Mouse (Mus musculus): ENCODE data around the gene Atp7b. TPM values are rescaled to one million over a fixed set of nuclear protein-coding genes. Genes with fewer than 3 reads are reported as not detected.

Gene Atp7b
- polyA plus RNA-seq, 1 experiment from 2014 or later = 0.96 TPM

DNA sequence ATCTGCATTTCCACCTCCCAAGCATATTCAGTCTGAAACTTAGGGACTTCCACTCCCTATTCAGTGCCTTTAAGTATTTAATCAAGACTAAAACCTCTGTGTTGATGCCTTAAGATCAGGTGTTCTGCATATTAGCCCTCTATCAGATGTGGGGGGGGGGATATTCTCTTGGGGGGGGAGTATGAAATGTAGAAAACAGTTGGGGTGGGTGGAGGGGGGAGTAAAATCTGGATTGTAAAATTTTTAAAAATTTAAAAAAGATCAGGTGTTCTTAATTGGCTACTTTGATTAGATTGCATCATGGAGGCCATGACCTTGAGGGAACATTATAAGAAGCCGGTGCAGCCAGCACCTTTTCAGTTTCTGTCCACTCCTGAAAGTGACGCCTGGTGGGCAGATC lies 101.7 kb downstream of the Atp7b start, which contains the start of gene Fam90a1a:
Fam90a1a (plus strand) TSS at position 301 of the 400 bp plus-strand sequence.
- no peak within 1 kb of the TSS for H3K9ac ChIP-seq
- H3K36me3 ChIP-seq = no peaks in the 10 kb centered on the region
- 84% methylated on average over 2 of the region's 2 CpGs for WGBS
- H3K4me1 ChIP-seq = no peaks in the 10 kb centered on the region
- no peaks in the 10 kb centered on the region for H3K27me3 ChIP-seq
- H3K4me2 ChIP-seq = no peak within 1 kb of the TSS
- no peaks in the 10 kb centered on the region for H3K9me3 ChIP-seq (replicated peaks)
- H3K27ac ChIP-seq = no peak within 1 kb of the TSS
- no peak within 1 kb of the TSS for H3K4me3 ChIP-seq (replicated peaks)
- no peak for ATAC-seq (replicated peaks; ENCODE audit: low FRiP score)

DNA sequence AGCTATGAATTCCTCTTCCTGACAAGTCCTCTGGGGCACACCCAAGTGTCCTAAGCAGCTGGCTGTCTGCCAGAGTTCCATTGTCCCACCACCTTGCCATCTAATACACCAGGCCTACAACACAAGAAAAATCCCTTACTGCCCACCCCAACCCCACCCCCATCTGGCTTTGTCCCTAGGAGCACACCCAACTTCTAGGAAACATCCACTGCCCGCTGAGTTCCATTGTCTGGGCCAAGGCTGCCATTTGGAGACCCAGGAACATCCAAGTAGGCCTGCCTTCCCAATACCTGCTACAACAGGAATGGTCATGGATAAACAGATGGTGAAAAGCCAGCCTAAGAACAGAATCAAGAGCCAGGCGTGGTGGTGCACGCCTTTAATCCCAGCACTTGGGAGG lies 103.8 kb downstream of the Atp7b start:
- Histone ChIP-seq H3K4me2 (no peak overlapping the region), H3K36me3 (no peaks in the 10 kb centered on the region), H3K4me3 (replicated peaks) (no peak overlapping the region), H3K27me3 (no peaks in the 10 kb centered on the region), H3K4me1 (no peaks in the 10 kb centered on the region), H3K9ac (no peak overlapping the region), H3K27ac (no peak overlapping the region), H3K9me3 (replicated peaks) (no peaks in the 10 kb centered on the region)
- 84% methylated on average over 3 of the region's 3 CpGs for WGBS
- no peak for ATAC-seq (replicated peaks; ENCODE audit: low FRiP score)

DNA sequence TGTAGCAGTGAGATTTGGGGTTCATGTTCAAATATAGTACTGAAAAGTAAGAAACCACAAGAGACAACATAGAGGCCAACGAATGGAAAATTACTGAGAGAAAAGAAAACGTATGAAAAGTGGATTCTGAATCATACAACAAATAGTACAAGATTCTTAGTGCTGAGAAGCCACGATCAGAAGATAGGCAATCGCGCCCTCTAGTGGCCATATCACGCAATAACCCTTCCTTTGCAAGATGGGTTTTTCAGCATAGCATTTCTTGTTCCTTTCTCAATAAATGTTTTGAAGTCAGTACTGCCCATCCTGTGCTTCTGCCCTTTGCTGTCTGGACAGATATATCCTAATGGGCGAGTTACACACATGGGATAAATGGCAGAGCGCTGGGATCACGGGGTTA lies 104.8 kb downstream of the Atp7b start:
- Histone ChIP-seq H3K4me1 (no peaks in the 10 kb centered on the region), H3K9me3 (replicated peaks) (no peaks in the 10 kb centered on the region), H3K4me2 (no peak overlapping the region), H3K9ac (no peak overlapping the region), H3K4me3 (replicated peaks) (no peak overlapping the region), H3K27me3 (no peaks in the 10 kb centered on the region), H3K27ac (no peak overlapping the region), H3K36me3 (no peaks in the 10 kb centered on the region)
- ATAC-seq (replicated peaks; ENCODE audit: low FRiP score) = no peak
- 10% methylated on average over 9 of the region's 9 CpGs for WGBS

DNA sequence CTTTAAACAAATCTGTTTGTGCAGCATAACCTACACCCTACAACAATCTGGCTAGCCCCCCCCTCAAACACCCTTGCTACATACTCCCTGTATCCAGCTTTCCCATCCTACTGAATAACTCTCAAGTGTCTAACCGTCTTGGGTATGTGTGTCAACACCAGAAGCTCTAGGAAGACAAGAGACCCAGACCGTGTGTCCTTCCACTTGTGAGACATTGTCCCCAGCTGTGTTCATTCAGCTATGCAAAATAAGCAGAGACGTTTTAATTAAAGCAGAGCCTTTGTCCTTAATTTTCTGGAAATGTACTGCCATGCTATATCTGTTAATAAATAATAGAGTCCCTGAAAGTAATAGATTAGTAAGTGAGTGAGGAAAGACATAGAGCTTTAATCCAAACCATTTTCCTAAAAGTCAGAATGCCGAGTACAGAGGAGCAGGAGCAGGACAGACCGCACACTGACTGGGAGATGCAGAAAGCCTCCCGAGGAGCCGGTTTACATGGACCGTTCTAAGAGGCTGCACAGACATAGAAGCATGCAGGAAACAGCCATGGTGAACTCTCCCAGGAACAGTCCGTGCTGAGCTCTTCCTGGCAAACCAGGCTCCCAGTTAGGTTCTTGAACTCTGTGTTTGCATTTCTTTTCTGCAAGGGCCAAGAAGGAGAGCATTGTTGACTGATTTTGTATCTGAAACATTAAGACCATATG lies 112.6 kb downstream of the Atp7b start:
- no peak overlapping the region for H3K27ac ChIP-seq
- 58% methylated on average over 9 of the region's 9 CpGs for WGBS
- no peaks in the 10 kb centered on the region for H3K36me3 ChIP-seq
- H3K27me3 ChIP-seq = no peaks in the 10 kb centered on the region
- H3K4me2 ChIP-seq = 0 out of 2 replicates have a peak overlapping the region, but pooled peaks have one; percentile 12
- no peak overlapping the region for H3K9ac ChIP-seq
- no peaks in the 10 kb centered on the region for H3K9me3 ChIP-seq (replicated peaks)
- H3K4me3 ChIP-seq (replicated peaks) = no peak overlapping the region
- no peak for ATAC-seq (replicated peaks; ENCODE audit: low FRiP score)
- 0 out of 2 replicates have a peak, but pooled peaks cover 2% of the 10 kb centered on the region for H3K4me1 ChIP-seq

DNA sequence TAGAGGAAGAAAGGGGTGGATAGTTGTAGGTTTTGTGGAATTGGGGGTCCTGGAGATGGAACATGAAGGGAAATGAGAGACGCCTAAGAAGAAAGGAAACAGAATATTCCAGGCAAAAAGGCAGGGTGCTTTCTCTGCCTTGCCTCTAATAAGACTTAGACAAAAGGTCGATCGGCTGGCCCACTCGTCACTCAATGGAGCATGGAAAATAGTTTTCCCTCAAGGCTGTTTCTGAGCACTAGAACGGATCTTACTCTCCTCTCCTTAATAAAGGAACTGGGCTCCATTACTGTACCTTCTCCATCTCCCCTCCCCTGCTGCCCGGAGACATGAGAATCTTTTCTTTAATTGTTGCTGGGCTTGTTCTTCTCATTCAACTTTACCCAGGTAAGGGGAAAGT lies 113.6 kb downstream of the Atp7b start, which contains the start of gene Defb13:
Defb13 (plus strand) TSS at position 301 of the 400 bp plus-strand sequence.
- Histone ChIP-seq H3K27me3 (no peaks in the 10 kb centered on the region), H3K9me3 (replicated peaks) (no peaks in the 10 kb centered on the region), H3K4me2 (0 out of 2 replicates have a peak within 1 kb of the TSS, but pooled peaks have one; percentile 12), H3K9ac (no peak within 1 kb of the TSS), H3K36me3 (no peaks in the 10 kb centered on the region), H3K4me3 (replicated peaks) (no peak within 1 kb of the TSS), H3K27ac (no peak within 1 kb of the TSS), H3K4me1 (0 out of 2 replicates have a peak, but pooled peaks cover 2% of the 10 kb centered on the region)
- no peak for ATAC-seq (replicated peaks; ENCODE audit: low FRiP score)
- 78% methylated on average over 6 of the region's 6 CpGs for WGBS

Other genes starting within 250 kb of the Atp7b start
- not detected in 2 replicates for gene Defb50, start 236.8 kb downstream of the Atp7b start, polyA plus RNA-seq (2015; fragmentation: Nextera tagmentation; extraction: Ambion mirVana)
- not detected in 2 replicates for gene Defb2, start 220.4 kb downstream of the Atp7b start, polyA plus RNA-seq (2015; fragmentation: Nextera tagmentation; extraction: Ambion mirVana)
- gene Defb10, start 201.4 kb downstream of the Atp7b start, polyA plus RNA-seq (2015; fragmentation: Nextera tagmentation; extraction: Ambion mirVana) = not detected in 2 replicates
- gene Defb9, start 174.9 kb downstream of the Atp7b start, polyA plus RNA-seq (2015; fragmentation: Nextera tagmentation; extraction: Ambion mirVana) = not detected in 2 replicates
- gene Defb11, start 153.9 kb downstream of the Atp7b start, polyA plus RNA-seq (2015; fragmentation: Nextera tagmentation; extraction: Ambion mirVana) = 0.65 TPM in 1 of 2 replicates, not detected in the other
- gene Defb15, start 127.6 kb downstream of the Atp7b start, polyA plus RNA-seq (2015; fragmentation: Nextera tagmentation; extraction: Ambion mirVana) = not detected in 2 replicates
- gene Defb35, start 122.0 kb downstream of the Atp7b start, polyA plus RNA-seq (2015; fragmentation: Nextera tagmentation; extraction: Ambion mirVana) = not detected in 2 replicates
- gene Defb13, start 113.5 kb downstream of the Atp7b start, polyA plus RNA-seq (2015; fragmentation: Nextera tagmentation; extraction: Ambion mirVana) = not detected in 2 replicates
- gene Fam90a1a, start 101.6 kb downstream of the Atp7b start, polyA plus RNA-seq (2015; fragmentation: Nextera tagmentation; extraction: Ambion mirVana) = not detected in 2 replicates
- gene Ccdc70, start 90.5 kb downstream of the Atp7b start, polyA plus RNA-seq (2015; fragmentation: Nextera tagmentation; extraction: Ambion mirVana) = not detected in 2 replicates
- 33.2 and 36.2 TPM in 2 replicates for gene Alg11, start 416 bp upstream of the Atp7b start, polyA plus RNA-seq (2015; fragmentation: Nextera tagmentation; extraction: Ambion mirVana)
- 0.28 and 0.38 TPM in 2 replicates for gene Nek5, start 64.7 kb upstream of the Atp7b start, polyA plus RNA-seq (2015; fragmentation: Nextera tagmentation; extraction: Ambion mirVana)
- gene Nek3, start 106.1 kb upstream of the Atp7b start, polyA plus RNA-seq (2015; fragmentation: Nextera tagmentation; extraction: Ambion mirVana) = 4.8 and 5.5 TPM in 2 replicates
- gene Ckap2, start 125.5 kb upstream of the Atp7b start, polyA plus RNA-seq (2015; fragmentation: Nextera tagmentation; extraction: Ambion mirVana) = 39.9 and 41.7 TPM in 2 replicates
- 38.3 and 40.6 TPM in 2 replicates for gene Vps36, start 132.5 kb upstream of the Atp7b start, polyA plus RNA-seq (2015; fragmentation: Nextera tagmentation; extraction: Ambion mirVana)
- 14.5 and 16.3 TPM in 2 replicates for gene Thsd1, start 167.0 kb upstream of the Atp7b start, polyA plus RNA-seq (2015; fragmentation: Nextera tagmentation; extraction: Ambion mirVana)
- not detected in 2 replicates for gene Tpte, start 223.1 kb upstream of the Atp7b start, polyA plus RNA-seq (2015; fragmentation: Nextera tagmentation; extraction: Ambion mirVana)